20 mouse cellular contexts compared by ENCODE assay signal in the genomic region with DNA sequence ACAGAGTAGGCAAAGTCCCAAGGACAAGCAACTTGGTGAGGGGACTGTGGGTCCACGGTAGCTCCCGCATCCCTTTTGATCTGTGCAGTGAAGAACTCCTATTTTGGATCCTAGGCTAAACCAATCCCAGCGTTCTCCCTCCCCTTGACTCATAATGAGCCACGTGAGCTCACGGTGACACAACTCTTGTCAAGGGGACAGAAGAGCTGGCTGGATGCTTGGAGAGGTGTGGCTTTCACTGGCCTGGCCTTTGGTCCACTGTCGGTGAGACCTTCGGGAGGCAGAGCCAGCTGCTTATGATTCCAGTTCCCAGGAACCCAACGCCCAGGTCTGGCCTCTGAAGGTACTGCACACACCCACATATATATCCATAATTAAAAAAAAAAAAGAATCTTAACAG. TPM values are rescaled to one million over a fixed set of nuclear protein-coding genes. Genes with fewer than 3 reads are reported as not detected.
DNase-seq lines count a peak whose midpoint lies in the region; ATAC-seq lines count a peak whose summit lies in the region.
"Had no signal": no experiment of that assay in that cellular context is flagged by ENCODE, and none has a peak within 500 bp of the region (broad histone marks: within the 10 kb centered on the region; RNA-seq: fewer than 3 reads in every experiment).

No protein-coding gene starts in this region.

- ATAC-seq in heart, embryonic 12.5 days (ENCODE audit: insufficient number of reproducible peaks, low FRiP score) = no peak
- no peak for ATAC-seq in midbrain, embryonic 15.5 days (replicated peaks)
- ATAC-seq: forebrain, embryonic 15.5 days; liver, embryonic 12.5 days had no signal

- peak overlapping the region; percentile 5; the same call in 1 of the 2 replicates for H3K4me2 ChIP-seq in heart, embryonic 12.5 days
- H3K4me2 ChIP-seq in midbrain, embryonic 15.5 days = no peak overlapping the region
- H3K4me2 ChIP-seq: forebrain, embryonic 15.5 days; hindbrain, embryonic 12.5 days; kidney, embryonic 15.5 days; liver, embryonic 12.5 days; lung, embryonic 15.5 days; midbrain, embryonic 11.5 days had no signal

- peak overlapping the region; percentile 74 for H3K27ac ChIP-seq in heart, embryonic 12.5 days (ENCODE audit: poor library complexity, severe bottlenecking)
- H3K27ac ChIP-seq in midbrain, embryonic 15.5 days = no peak overlapping the region
- H3K27ac ChIP-seq: forebrain, embryonic 15.5 days; hindbrain, embryonic 12.5 days; kidney, embryonic 15.5 days; liver, embryonic 12.5 days; lung, embryonic 15.5 days; macrophage had no signal

- WGBS in heart, embryonic 12.5 days = 41% methylated on average over 8 of the region's 8 CpGs
- WGBS in midbrain, embryonic 15.5 days = 78% methylated on average over 8 of the region's 8 CpGs

- no peak overlapping the region for H3K9ac ChIP-seq in heart, embryonic 12.5 days
- no peak overlapping the region for H3K9ac ChIP-seq in midbrain, embryonic 15.5 days
- H3K9ac ChIP-seq: forebrain, embryonic 15.5 days; hindbrain, embryonic 12.5 days; kidney, embryonic 15.5 days; liver, embryonic 12.5 days; lung, embryonic 15.5 days had no signal

- intact Hi-C loops in left cerebral cortex, postnatal 10 days (cut with DNase I) = no loop called here

- no peak overlapping the region for H3K4me3 ChIP-seq in heart, embryonic 12.5 days
- no peak overlapping the region for H3K4me3 ChIP-seq in midbrain, embryonic 15.5 days
- H3K4me3 ChIP-seq: forebrain, embryonic 15.5 days; hindbrain, embryonic 12.5 days; kidney, embryonic 15.5 days; liver, embryonic 12.5 days; lung, embryonic 15.5 days had no signal

- no peaks in the 10 kb centered on the region for H3K9me3 ChIP-seq in heart, embryonic 12.5 days (replicated peaks)
- H3K9me3 ChIP-seq in midbrain, embryonic 15.5 days = no peaks in the 10 kb centered on the region
- H3K9me3 ChIP-seq: forebrain, embryonic 15.5 days; hindbrain, embryonic 12.5 days; kidney, embryonic 15.5 days; liver, embryonic 12.5 days; lung, embryonic 15.5 days had no signal

- DNase-seq in adrenal gland, postnatal 14 days = peak; percentile 78
- DNase-seq in adrenal gland, postnatal 4 days (ENCODE audit: low spot score in 2 of 2) = no peak
- DNase-seq in gastrocnemius, adult 8-10 months (ENCODE audit: low spot score in 2 of 2) = peak; percentile 55 to 72
- DNase-seq in heart, postnatal 4 days = peak; percentile 66
- DNase-seq in left cerebral cortex, postnatal 10 days (ENCODE audit: extremely low spot score in 1 of 2, low spot score in 2 of 2) = no peak
- DNase-seq in spleen, postnatal 10 days (ENCODE audit: low spot score in 2 of 2) = no peak

- H3K36me3 ChIP-seq in heart, embryonic 12.5 days = peaks cover 3% of the 10 kb centered on the region; the same call in 1 of the 2 replicates
- no peaks in the 10 kb centered on the region for H3K36me3 ChIP-seq in midbrain, embryonic 15.5 days (replicated peaks)
- H3K36me3 ChIP-seq: forebrain, embryonic 15.5 days; hindbrain, embryonic 12.5 days; kidney, embryonic 15.5 days; liver, embryonic 12.5 days; lung, embryonic 15.5 days had no signal

- no peaks in the 10 kb centered on the region for H3K27me3 ChIP-seq in heart, embryonic 12.5 days (replicated peaks)
- H3K27me3 ChIP-seq in midbrain, embryonic 15.5 days (replicated peaks) = no peaks in the 10 kb centered on the region
- H3K27me3 ChIP-seq: CH12.LX; forebrain, embryonic 15.5 days; hindbrain, embryonic 12.5 days; kidney, embryonic 15.5 days; lung, embryonic 15.5 days had no signal

- H3K4me1 ChIP-seq in heart, embryonic 12.5 days (replicated peaks) = peaks cover 21% of the 10 kb centered on the region
- peaks cover 8% of the 10 kb centered on the region for H3K4me1 ChIP-seq in midbrain, embryonic 15.5 days
- H3K4me1 ChIP-seq: liver, embryonic 12.5 days had no signal

RNA-seq across cellular contexts. Expression of a gene that starts 9.6 kb away (rescaled TPM):
- total RNA-seq in adrenal gland, postnatal 14 days (2021) = 4.9 and 8.5 TPM in 2 replicates
- total RNA-seq in adrenal gland, postnatal 4 days (2021) = 10 to 100 TPM; 11.5 to 14.2 TPM
- 10 to 100 TPM; 18.5 to 36.8 (median 28.8) TPM for total RNA-seq in gastrocnemius, adult 8-10 months (2022)
- polyA plus RNA-seq in heart, embryonic 12.5 days (2016; fragmentation: Nextera tagmentation; extraction: Ambion mirVana) = 3.3 and 5.4 TPM in 2 replicates
- 10 to 100 TPM in 1 of 2 experiments, 1 to 10 TPM in 1; 8.8 to 11.7 TPM for total RNA-seq in heart, postnatal 4 days (2021)
- total RNA-seq in left cerebral cortex, postnatal 10 days (2021) = 1 to 10 TPM; 1.2 to 2.2 TPM
- polyA plus RNA-seq in midbrain, embryonic 15.5 days (2015; fragmentation: Nextera tagmentation; extraction: Ambion mirVana) = 3.6 and 3.8 TPM in 2 replicates
- polyA plus RNA-seq: macrophage had no signal

RNA-seq across cellular contexts. Expression of a gene that starts 16.8 kb away (rescaled TPM):
- 0.11 TPM in 1 of 2 replicates, not detected in the other for total RNA-seq in adrenal gland, postnatal 14 days (2021)
- under 1 TPM in 1 of 2 experiments, not detected in 1; 0.42 TPM for total RNA-seq in adrenal gland, postnatal 4 days (2021)
- total RNA-seq in gastrocnemius, adult 8-10 months (2022) = under 1 TPM; 0.12 to 0.29 (median 0.20) TPM
- 0.77 TPM in 2 replicates for polyA plus RNA-seq in heart, embryonic 12.5 days (2016; fragmentation: Nextera tagmentation; extraction: Ambion mirVana)
- not detected for total RNA-seq in heart, postnatal 4 days (2021)
- total RNA-seq in left cerebral cortex, postnatal 10 days (2021) = under 1 TPM; 0.18 to 0.24 TPM
- 0.05 and 0.18 TPM in 2 replicates for polyA plus RNA-seq in midbrain, embryonic 15.5 days (2015; fragmentation: Nextera tagmentation; extraction: Ambion mirVana)
- total RNA-seq: CH12.LX had no signal
- polyA plus RNA-seq: embryonic facial prominence, embryonic 11.5 days; liver, embryonic 12.5 days; macrophage; midbrain, embryonic 11.5 days had no signal

RNA-seq across cellular contexts. Expression of a gene that starts 22.1 kb away (rescaled TPM):
- 33.0 and 35.4 TPM in 2 replicates for total RNA-seq in adrenal gland, postnatal 14 days (2021)
- total RNA-seq in adrenal gland, postnatal 4 days (2021) = 10 to 100 TPM; 31.1 to 31.2 TPM
- 1 to 10 TPM; 5.1 to 7.0 (median 5.3) TPM for total RNA-seq in gastrocnemius, adult 8-10 months (2022)
- 36.1 and 38.1 TPM in 2 replicates for polyA plus RNA-seq in heart, embryonic 12.5 days (2016; fragmentation: Nextera tagmentation; extraction: Ambion mirVana)
- total RNA-seq in heart, postnatal 4 days (2021) = 10 to 100 TPM; 50.0 to 50.5 TPM
- 10 to 100 TPM; 15.1 to 15.8 TPM for total RNA-seq in left cerebral cortex, postnatal 10 days (2021)
- polyA plus RNA-seq in midbrain, embryonic 15.5 days (2015; fragmentation: Nextera tagmentation; extraction: Ambion mirVana) = 21.8 and 23.1 TPM in 2 replicates

RNA-seq across cellular contexts. Expression of a gene that starts 27.7 kb away (rescaled TPM):
- 0.56 and 0.82 TPM in 2 replicates for total RNA-seq in adrenal gland, postnatal 14 days (2021)
- 1 to 10 TPM in 1 of 2 experiments, under 1 TPM in 1; 0.54 to 1.1 TPM for total RNA-seq in adrenal gland, postnatal 4 days (2021)
- not detected for total RNA-seq in gastrocnemius, adult 8-10 months (2022)
- polyA plus RNA-seq in heart, embryonic 12.5 days (2016; fragmentation: Nextera tagmentation; extraction: Ambion mirVana) = 0.35 and 0.65 TPM in 2 replicates
- under 1 TPM; 0.56 to 0.60 TPM for total RNA-seq in heart, postnatal 4 days (2021)
- not detected for total RNA-seq in left cerebral cortex, postnatal 10 days (2021)
- not detected in 2 replicates for polyA plus RNA-seq in midbrain, embryonic 15.5 days (2015; fragmentation: Nextera tagmentation; extraction: Ambion mirVana)
- polyA plus RNA-seq: forebrain, embryonic 15.5 days; limb, embryonic 11.5 days; macrophage; neural tube, embryonic 14.5 days had no signal

RNA-seq across cellular contexts. Expression of a gene that starts 32.3 kb away (rescaled TPM):
- 0.11 TPM in 1 of 2 replicates, not detected in the other for total RNA-seq in adrenal gland, postnatal 14 days (2021)
- total RNA-seq in adrenal gland, postnatal 4 days (2021) = under 1 TPM in 1 of 2 experiments, not detected in 1; 0.22 TPM
- not detected for total RNA-seq in gastrocnemius, adult 8-10 months (2022)
- not detected in 2 replicates for polyA plus RNA-seq in heart, embryonic 12.5 days (2016; fragmentation: Nextera tagmentation; extraction: Ambion mirVana)
- not detected for total RNA-seq in heart, postnatal 4 days (2021)
- under 1 TPM; 0.13 to 0.30 TPM for total RNA-seq in left cerebral cortex, postnatal 10 days (2021)
- not detected in 2 replicates for polyA plus RNA-seq in midbrain, embryonic 15.5 days (2015; fragmentation: Nextera tagmentation; extraction: Ambion mirVana)
- total RNA-seq: layer of hippocampus, postnatal 14 days had no signal
- polyA plus RNA-seq: forebrain, embryonic 15.5 days; hindbrain, embryonic 12.5 days; macrophage; midbrain, embryonic 11.5 days; neural tube, embryonic 14.5 days had no signal

Comparison
In these comparisons a context has a peak if more than half of its experiments do, and no peak if none do; other contexts are left out.
1. DNase-seq: peak in adrenal gland, postnatal 14 days (single experiment), gastrocnemius, adult 8-10 months (2 of 2) and heart, postnatal 4 days (single experiment); none in adrenal gland, postnatal 4 days (0 of 2), left cerebral cortex, postnatal 10 days (0 of 2) and spleen, postnatal 10 days (0 of 2).